Mouse (Mus musculus): Measurements from ENCODE around the gene Actr8. TPM values are rescaled to one million over a fixed set of nuclear protein-coding genes. Genes with fewer than 3 reads are reported as not detected.

Actr8 gene
- total RNA-seq (2021): 10 to 100 TPM; 67.2 to 97.4 TPM

DNA sequence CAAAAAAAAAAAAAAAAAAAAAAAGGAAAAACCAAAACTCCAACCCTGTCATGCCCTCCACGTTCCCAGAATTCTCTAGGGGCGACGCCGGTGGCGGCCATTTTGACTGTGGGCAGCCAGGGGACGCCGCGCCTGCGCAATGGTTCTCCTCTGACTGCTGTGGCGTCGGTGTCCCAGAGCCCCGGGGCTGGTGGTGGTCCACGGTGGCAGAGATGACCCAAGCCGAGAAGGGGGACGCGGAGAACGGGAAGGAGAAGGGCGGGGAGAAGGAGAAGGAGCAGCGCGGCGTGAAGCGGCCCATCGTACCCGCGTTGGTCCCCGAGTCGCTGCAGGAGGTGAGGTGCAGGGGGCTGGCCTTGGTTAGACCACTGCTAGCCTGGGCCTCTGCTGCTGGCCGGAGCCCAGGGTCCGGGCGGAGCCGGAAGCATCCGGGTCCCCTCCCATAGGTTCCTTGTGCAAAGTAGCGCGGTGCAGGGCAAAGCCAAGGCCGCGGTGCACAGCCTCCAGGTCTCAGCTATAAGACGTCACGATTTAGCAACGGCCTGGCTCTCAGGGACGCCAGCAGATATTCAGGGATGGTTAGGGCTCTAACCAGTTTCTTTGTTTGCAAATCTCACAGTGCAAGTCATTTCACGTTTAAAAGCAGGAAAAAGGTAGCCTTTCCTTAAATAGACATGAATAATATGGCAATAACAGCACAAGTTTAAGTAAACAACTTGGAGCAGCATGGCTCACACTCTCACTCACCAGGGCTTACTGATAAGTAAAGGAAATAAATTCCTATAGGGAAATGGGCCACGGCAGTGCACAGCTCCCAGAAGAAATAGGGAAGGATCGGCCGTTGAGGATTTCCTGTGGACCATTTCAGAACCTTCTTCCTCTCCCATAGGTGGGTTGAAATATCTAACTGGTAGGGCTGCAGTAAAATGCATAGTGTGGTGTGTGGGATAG, at the start of gene Actr8:
Actr8 (plus strand) TSS at position 84 of the 951 bp plus-strand sequence.
- intact Hi-C loops (cut with DNase I): no loop called here
- DNase-seq (ENCODE audit: low spot score in 2 of 2): peak; percentile 91 to 92

DNA sequence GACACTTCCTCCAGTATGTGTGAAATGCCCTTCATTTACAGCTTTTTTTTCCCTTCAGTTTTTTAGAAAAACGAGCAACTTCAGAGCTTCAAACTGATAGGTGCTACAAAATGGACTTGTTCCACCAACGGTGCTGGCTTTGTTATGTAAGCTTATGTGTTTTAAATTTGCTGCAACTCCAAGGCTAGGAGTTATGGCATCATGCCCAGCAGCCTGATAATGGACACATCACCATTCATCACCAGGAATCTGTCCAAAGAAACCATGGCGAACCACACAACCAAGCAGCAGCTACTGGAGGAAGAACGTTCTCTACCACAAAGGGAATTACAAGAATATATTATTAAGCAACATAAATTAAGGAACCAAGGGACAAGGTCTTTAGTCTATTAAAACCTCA, 49.2 kb upstream of the Actr8 start:
- no peak for DNase-seq (ENCODE audit: low spot score in 2 of 2)
- intact Hi-C loops (cut with DNase I): no loop called here

DNA sequence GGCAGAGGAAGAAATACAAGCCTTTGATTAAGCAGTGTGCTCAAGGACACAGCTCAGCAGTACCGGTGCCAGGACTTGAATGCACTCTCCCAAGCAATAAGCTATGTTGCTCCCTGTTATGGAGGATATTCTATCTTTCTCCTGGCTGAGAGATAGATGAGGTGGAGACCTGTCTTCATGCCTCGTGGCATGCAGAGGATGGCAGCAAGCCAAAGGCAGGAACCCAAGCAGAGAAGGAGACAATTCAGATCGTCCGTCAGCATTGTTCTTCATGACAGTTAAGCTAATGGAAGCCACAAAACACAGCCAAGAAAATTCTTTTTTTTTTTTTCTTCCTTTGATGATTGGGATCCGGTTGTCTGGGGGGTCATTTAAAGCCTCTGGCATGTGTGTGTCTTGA, 42.6 kb upstream of the Actr8 start:
- DNase-seq (ENCODE audit: low spot score in 2 of 2): no peak
- intact Hi-C loops (cut with DNase I): loop anchor here (5.0 kb wide), 2 partner anchors 98 to 213 kb away; partner anchors contain the start of gene Cacna2d3

GRCm38 (mm10) chr14:29937466-29937865, 40.7 kb upstream of the Actr8 start:
- intact Hi-C loops (cut with DNase I): loop anchor here (5.0 kb wide), 2 partner anchors 100 to 215 kb away; partner anchors contain the start of gene Cacna2d3
- peak; percentile 41 to 45 for DNase-seq (ENCODE audit: low spot score in 2 of 2)

DNA sequence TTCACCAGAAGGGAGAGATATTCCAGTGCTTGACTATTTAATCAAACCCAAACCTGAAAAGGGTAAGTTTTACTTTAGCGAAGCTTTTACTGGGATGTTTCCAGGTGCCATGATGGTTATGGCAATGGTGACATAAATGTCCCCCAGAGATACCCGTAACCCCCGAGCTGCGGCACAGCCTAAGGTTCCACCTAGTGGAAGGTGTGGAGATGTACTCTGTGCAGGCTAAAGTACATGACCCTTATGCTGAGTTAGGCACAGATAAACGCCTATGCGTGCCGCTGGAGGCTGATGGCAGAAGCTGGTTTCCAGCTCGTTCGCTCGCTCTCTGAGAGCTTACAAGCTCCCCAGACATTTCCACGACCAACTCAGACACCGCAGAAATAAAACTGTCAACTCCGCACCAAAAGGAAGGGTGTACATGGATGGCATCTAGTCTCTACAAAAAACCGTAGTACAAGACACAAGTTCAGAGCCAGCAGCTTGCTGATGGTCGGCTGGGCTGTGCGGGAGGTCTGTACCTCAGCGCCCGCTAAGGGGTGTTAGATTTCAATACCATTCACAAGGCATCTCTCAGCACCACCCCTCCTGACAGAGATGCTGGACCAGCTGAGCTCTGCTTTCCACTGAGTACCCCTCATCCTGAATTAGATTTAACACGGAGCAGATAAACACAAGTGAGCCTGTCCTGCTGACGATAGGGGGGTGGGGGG, 38.4 kb upstream of the Actr8 start:
- intact Hi-C loops (cut with DNase I): loop anchor here (5.0 to 10.0 kb wide), 3 partner anchors 102 to 815 kb away; partner anchors contain the start of gene Cacna2d3
- no peak for DNase-seq (ENCODE audit: low spot score in 2 of 2)

DNA sequence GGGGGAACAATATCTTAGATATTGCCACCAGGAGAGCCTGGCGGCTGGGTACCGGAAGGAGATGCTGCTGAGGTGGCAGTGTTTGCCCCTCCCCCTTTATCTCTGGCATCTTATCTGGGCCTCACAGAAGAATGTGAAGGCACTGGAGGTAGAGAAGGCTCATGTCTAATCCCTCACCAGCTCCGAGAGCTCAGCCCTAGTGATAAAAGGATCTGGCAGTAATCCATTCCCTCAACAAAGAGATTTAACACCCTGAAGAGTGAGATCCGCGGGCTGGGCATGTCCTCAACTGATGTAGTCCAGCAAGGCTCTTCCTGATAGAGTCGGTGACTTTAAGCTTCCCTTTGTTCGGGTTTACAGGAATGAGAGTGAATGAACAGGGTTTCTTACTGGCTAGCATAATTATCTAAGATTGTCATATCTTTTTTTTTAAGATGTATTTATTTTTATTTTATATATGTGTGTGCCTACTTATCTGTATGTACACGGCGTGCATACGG, 37.8 kb upstream of the Actr8 start:
- no peak for DNase-seq (ENCODE audit: low spot score in 2 of 2)
- intact Hi-C loops (cut with DNase I): loop anchor here (10.0 kb wide), 1 partner anchor 816 kb away; no protein-coding TSS in a partner anchor

- DNase-seq (ENCODE audit: low spot score in 2 of 2): peak; percentile 43 to 48
- intact Hi-C loops (cut with DNase I): loop anchor here (10.0 kb wide), 1 partner anchor 816 kb away; no protein-coding TSS in a partner anchor
These were observed 37.3 kb upstream of the Actr8 start for GRCm38 (mm10) chr14:29940877-29941276.

DNA sequence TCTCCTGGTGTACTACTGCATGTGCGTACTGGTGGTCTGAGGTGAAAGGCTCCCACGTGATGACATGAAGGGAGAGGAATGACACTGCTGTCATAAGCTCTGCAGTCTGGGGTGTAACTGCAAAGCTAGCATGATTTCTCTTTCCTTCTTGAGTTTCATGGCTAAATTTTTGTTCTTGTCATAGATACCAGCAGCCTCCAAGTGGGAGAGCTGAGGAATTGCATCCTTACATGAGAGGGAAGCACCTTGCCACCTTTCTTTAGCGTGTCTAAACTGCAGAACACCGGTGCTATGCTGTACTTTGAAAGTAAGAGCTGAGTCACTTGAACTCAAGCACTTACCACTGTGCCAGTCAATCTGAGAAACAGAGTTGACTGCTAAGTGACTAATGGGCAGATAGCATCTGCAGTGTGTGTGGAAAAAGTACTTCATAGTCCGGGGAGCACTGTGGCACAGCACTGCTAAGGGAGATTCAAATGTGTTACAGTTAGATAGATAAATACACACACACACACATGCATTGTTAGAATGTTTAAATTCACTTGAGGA, 31.3 kb upstream of the Actr8 start:
- intact Hi-C loops (cut with DNase I): loop anchor here (10.0 kb wide), 1 partner anchor 822 kb away; no protein-coding TSS in a partner anchor

DNA sequence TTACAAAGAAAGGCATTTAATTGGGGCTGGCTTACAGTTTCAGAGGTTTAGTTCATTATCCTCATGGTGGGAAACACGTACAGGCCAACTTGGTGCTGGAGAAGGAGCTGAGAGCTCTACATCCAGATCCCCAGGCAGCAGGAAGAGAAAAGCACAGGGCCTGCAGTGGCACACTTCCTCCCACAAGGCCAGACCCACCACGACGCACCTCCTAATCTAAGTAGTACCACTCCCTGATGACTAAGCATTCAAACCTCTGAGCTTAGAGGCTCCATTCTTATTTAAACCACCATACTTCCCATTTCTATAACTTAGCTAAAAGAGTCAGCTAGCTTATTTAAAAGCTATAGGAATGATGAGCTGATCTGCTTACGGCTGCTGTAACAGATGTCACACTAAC, 27.3 kb upstream of the Actr8 start:
- intact Hi-C loops (cut with DNase I): no loop called here
- no peak for DNase-seq (ENCODE audit: low spot score in 2 of 2)

More for the DNA sequence above, 31.3 kb upstream of the Actr8 start:
- DNase-seq (ENCODE audit: low spot score in 2 of 2): no peak

DNA sequence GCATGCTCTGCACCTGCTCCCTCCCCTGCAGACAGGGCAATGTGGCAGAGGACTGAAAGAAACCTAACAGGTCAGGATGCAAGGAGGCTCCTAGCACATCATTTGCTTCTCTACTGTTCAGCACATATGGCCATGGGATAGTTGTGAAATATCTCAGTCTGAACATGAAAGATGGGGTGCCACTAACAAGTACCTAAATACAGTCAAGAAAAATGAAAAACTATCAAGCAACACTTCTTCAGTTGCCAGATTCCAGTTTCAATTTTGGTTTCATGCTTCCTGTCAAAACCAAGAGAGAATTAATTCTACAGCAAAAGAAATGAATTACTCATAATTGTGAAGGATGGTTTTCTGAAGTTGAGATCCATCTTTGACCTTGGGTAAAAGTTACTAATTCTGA, 20.7 kb upstream of the Actr8 start:
- no peak for DNase-seq (ENCODE audit: low spot score in 2 of 2)
- intact Hi-C loops (cut with DNase I): no loop called here

- intact Hi-C loops (cut with DNase I): no loop called here
These were observed 10.5 kb upstream of the Actr8 start for GRCm38 (mm10) chr14:29967611-29968010.

DNA sequence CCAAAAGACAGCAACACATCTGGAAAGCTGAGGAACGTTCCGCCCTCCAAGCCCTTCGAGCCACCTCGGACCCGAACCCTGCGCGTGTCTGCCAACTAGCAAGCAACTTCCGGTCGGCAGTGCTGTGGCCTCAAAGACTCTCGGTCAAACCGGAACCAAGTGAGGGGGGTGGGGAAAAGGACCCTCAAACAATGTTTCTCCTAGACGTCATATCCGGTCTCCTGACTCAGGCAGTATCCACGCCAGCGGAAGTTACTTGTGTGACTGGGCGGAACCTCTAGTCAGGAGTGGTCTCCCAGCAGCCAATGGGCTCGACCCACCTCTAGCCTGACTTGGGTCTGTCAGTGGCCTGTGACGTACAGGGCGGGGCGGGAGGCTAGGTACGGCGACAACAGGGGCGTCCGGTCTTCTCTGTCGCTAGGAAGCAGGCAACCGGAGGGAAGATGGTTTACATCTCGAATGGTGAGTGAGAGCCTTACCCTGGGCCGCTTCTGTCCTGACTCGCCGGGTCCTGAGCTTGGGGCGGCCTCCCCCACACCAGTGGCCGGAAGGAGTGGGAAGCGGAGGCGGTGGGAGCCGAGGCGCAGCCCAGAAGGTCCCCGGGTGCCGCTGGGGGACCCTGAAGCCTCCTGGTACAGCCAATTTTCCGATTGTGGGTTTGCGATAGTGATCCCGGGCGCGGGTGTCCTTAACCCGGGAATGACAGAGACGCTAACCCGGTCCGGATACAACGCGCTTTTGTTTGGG, 9.9 kb upstream of the Actr8 start, which contains the start of gene Selenok:
Selenok (plus strand) TSS at position 234 of the 747 bp plus-strand sequence.
- intact Hi-C loops (cut with DNase I): no loop called here
- peak; percentile 94 to 95 for DNase-seq (ENCODE audit: low spot score in 2 of 2)

More at GRCm38 (mm10) chr14:29967611-29968010, 10.5 kb upstream of the Actr8 start:
- no peak for DNase-seq (ENCODE audit: low spot score in 2 of 2)

DNA sequence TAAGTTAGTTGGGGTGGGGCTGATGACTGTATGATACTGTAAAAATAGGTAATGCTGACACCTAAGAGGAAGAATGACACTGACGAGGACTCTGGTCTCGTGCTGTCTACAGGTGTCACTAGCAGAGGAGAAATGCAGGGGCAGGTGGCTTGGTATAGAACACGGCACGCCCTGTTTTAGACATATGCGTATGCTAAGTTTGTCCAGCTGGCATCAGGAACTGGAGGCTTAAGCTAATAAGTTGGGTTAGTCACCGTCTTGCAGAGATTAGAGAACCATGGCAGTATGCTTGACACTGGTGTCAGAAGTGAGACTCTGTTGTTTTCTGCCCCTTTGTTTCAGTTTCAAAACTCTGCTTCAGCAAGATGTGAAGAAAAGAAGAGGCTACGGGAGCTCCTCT, 6.7 kb upstream of the Actr8 start:
- DNase-seq (ENCODE audit: low spot score in 2 of 2): no peak
- intact Hi-C loops (cut with DNase I): no loop called here

DNA sequence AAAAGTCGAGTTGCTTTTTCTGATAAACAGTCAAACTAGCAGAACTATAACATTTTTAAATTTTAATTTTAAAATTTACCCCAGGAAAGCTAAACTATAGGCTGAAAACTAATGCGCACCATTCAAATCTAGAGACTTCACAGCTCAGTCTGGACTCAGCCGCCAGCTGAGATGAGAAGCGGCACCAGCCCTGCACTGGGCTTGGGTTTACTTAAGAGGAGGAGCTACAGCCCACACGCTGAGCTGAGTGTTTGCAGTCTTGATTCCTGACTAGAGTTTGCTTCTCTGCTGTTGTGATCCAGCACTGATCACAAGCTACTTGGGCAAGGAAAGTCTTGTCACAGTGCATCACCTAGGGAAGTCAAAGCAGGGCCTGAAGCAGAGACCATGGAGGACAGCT, 6.1 kb upstream of the Actr8 start:
- intact Hi-C loops (cut with DNase I): no loop called here
- no peak for DNase-seq (ENCODE audit: low spot score in 2 of 2)

DNA sequence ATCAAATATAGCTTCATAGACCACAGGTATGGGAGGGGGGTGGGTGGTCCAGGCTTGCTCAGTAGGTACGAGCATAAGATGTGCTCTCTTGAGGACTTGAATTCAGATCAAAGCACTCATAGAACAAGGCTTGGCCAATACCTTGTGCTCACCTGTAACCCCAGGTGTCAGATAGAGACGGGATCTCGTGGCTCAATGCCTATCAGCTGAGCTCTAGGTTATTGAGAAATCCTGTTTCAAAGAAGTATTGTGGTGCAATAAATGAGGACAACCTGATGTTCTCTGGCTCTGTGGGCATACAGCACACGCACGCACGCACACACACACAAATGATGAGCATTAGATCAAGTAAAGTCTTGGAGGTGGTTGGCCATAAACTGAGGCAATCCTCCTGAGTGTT, 1.2 kb upstream of the Actr8 start:
- DNase-seq (ENCODE audit: low spot score in 2 of 2): no peak
- intact Hi-C loops (cut with DNase I): no loop called here

GRCm38 (mm10) chr14:29980447-29981205, 2.5 kb downstream of the Actr8 start:
- intact Hi-C loops (cut with DNase I): no loop called here

DNA sequence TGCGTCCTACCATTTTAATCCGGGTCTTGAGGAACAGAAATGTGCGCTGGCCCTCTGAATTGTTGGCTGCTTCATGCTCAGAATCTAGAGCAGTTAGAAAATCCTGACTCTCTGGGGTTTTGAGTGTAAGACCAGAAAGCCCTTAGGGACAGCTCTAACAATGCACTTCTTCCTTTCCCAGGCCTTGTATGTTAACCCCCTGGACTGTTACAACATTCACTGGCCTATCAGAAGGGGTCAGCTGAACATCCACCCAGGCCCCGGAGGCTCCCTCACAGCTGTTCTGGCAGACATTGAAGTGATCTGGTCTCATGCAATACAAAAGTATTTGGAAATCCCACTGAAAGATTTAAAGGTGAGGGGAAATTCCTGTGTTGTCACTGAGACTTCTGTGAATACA, 8.0 kb downstream of the Actr8 start:
- intact Hi-C loops (cut with DNase I): no loop called here
- DNase-seq (ENCODE audit: low spot score in 2 of 2): no peak

More at GRCm38 (mm10) chr14:29980447-29981205, 2.5 kb downstream of the Actr8 start:
- DNase-seq (ENCODE audit: low spot score in 2 of 2): no peak

DNA sequence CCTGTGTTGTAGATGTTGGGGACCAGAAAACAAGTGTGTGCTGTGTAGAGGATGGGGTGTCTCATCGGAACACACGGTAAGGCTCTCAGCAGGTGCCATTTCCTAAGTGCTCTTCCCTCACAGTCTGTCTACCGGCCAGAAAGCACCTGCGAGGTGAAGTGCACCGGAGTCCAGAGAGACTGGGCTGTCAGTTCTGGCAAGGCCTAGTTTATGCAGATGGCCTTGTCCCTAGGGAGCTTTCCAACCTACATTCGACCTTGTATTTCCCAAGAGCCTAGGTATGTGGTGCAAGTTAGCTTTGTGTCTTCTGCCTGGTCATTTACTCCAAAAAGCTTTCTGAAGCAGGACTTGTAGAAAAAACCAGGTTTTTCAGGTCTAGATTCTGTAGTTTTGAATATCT, 9.1 kb downstream of the Actr8 start:
- intact Hi-C loops (cut with DNase I): no loop called here
- no peak for DNase-seq (ENCODE audit: low spot score in 2 of 2)
